In genomic region chr15:103366376-103367149, GRCm38 (mm10) we compare ENCODE assay signal across 8 mouse cellular contexts. TPM values are rescaled to one million over a fixed set of nuclear protein-coding genes. Genes with fewer than 3 reads are reported as not detected.
A peak's percentile ranks its signal among the peaks of the same experiment; 100 is the strongest.
DNase-seq lines count a peak whose midpoint lies in the region; ATAC-seq and TF ChIP-seq lines count a peak whose summit lies in the region.

Gene Itga5 (minus strand): TSS chr15:103366763.

- TF ChIP-seq CTCF in heart, adult 2 months (IDR thresholded peaks at IDR 0.05) = peak; percentile 37
- TF ChIP-seq CTCF in olfactory bulb, adult 2 months (IDR thresholded peaks at IDR 0.05; ENCODE audit: insufficient read depth, low read depth, low read length) = no peak

- peak; percentile 67 for DNase-seq in embryo, embryonic 10 days (ENCODE audit: low spot score)
- no peak for DNase-seq in embryo, embryonic 9.5 days (ENCODE audit: extremely low spot score)
- DNase-seq in heart, adult 2 months = peak; percentile 91 to 92
- DNase-seq in kidney, adult 18-20 months = peak; percentile 74
- DNase-seq in layer of hippocampus, adult 18-20 months (ENCODE audit: low spot score in 2 of 2) = no peak

- TF ChIP-seq POLR2A in heart, adult 2 months (IDR thresholded peaks at IDR 0.05; ENCODE audit: insufficient read depth, low read depth, low read length) = peak; percentile 87
- TF ChIP-seq POLR2A in olfactory bulb, adult 2 months (IDR thresholded peaks at IDR 0.05; ENCODE audit: insufficient read depth, low read depth, low read length) = no peak

- H3K27me3 ChIP-seq in heart, adult 2 months (ENCODE audit: control insufficient read depth, insufficient read depth, low read length) = no peaks in the 10 kb centered on the region
- H3K27me3 ChIP-seq in lung, embryonic 16.5 days (ENCODE audit: control insufficient read depth, insufficient read depth, low read depth, low read length) = no peaks in the 10 kb centered on the region

- no peaks in the 10 kb centered on the region for H3K9me3 ChIP-seq in lung, embryonic 16.5 days (ENCODE audit: control insufficient read depth, low read length)

- under 1% methylated on average over 51 of the region's 51 CpGs for WGBS in heart, adult 2 months
- under 1% methylated on average over 48 of the region's 51 CpGs for WGBS in lung, embryonic 16.5 days
- under 1% methylated on average over 49 of the region's 51 CpGs for WGBS in olfactory bulb, adult 2 months

- peak within 1 kb of the TSS; percentile 88 for H3K4me3 ChIP-seq in heart, adult 2 months
- H3K4me3 ChIP-seq in lung, embryonic 16.5 days (ENCODE audit: low read length) = peak within 1 kb of the TSS; percentile 85
- peak within 1 kb of the TSS; percentile 50 for H3K4me3 ChIP-seq in olfactory bulb, adult 2 months (ENCODE audit: insufficient read depth, low read depth, low read length)

- H3K27ac ChIP-seq in heart, adult 2 months = peak within 1 kb of the TSS; percentile 98
- peak within 1 kb of the TSS; percentile 78 for H3K27ac ChIP-seq in lung, embryonic 16.5 days (ENCODE audit: low read length)
- H3K27ac ChIP-seq in olfactory bulb, adult 2 months (ENCODE audit: insufficient read depth, low read depth, low read length) = no peak within 1 kb of the TSS

- ATAC-seq in common myeloid progenitor, adult 5-6 weeks (replicated peaks; ENCODE audit: low read depth, poor library complexity, severe bottlenecking) = peak; percentile 10; the same call in 1 of the 2 replicates
- peak; percentile 86 for ATAC-seq in lung, embryonic 16.5 days (ENCODE audit: low read depth)

- intact Hi-C loops in heart, adult 2 months (cut with DNase I) = loop anchor here (1.0 kb wide), 1 partner anchor 22 kb away; no protein-coding TSS in a partner anchor

- peaks cover 3% of the 10 kb centered on the region for H3K36me3 ChIP-seq in heart, adult 2 months (ENCODE audit: control insufficient read depth, insufficient read depth, low read length)
- no peaks in the 10 kb centered on the region for H3K36me3 ChIP-seq in lung, embryonic 16.5 days (ENCODE audit: control insufficient read depth, insufficient read depth, low read length)

- peak within 1 kb of the TSS; percentile 100 for H3K9ac ChIP-seq in heart, adult 2 months (ENCODE audit: low read depth, low read length)
- H3K9ac ChIP-seq in lung, embryonic 16.5 days (ENCODE audit: low read length) = peak within 1 kb of the TSS; percentile 94

- peaks cover 7% of the 10 kb centered on the region for H3K79me2 ChIP-seq in heart, adult 2 months (replicated peaks; ENCODE audit: control insufficient read depth, insufficient read depth, low read length)

- no peak for TF ChIP-seq EP300 in heart, adult 2 months (IDR thresholded peaks at IDR 0.05; ENCODE audit: insufficient read depth, low read depth, low read length)

- H3K4me2 ChIP-seq in lung, embryonic 16.5 days (ENCODE audit: low read depth, low read length) = peak within 1 kb of the TSS; percentile 86

- peaks cover 18% of the 10 kb centered on the region for H3K4me1 ChIP-seq in heart, adult 2 months (ENCODE audit: control insufficient read depth, insufficient read depth, low read length)
- peaks cover 16% of the 10 kb centered on the region; the same call in 1 of the 2 replicates for H3K4me1 ChIP-seq in lung, embryonic 16.5 days (replicated peaks; ENCODE audit: control insufficient read depth, insufficient read depth, low read length)
- peaks cover 18% of the 10 kb centered on the region for H3K4me1 ChIP-seq in olfactory bulb, adult 2 months (ENCODE audit: control insufficient read depth, insufficient read depth, low read length)

RNA-seq across cellular contexts. Expression of gene Itga5, which starts in this region (rescaled TPM):
- total RNA-seq in common myeloid progenitor, adult 5-6 weeks (2017) = 13.4 and 17.7 TPM in 2 replicates
- 10 to 100 TPM; 36.4 to 36.7 TPM for total RNA-seq in heart, adult 2 months (2021)
- polyA plus RNA-seq in heart, adult 2 months (2012; rRNA removed) = 38.6 and 44.6 TPM in 2 replicates
- 38.8 and 42.3 TPM in 2 replicates for polyA plus RNA-seq in lung, embryonic 16.5 days (2015; fragmentation: Nextera tagmentation; extraction: Ambion mirVana)
- polyA plus RNA-seq in olfactory bulb, adult 2 months (2012; ENCODE audit: insufficient read depth, insufficient read length, low replicate concordance, missing spikeins) = not detected in 2 replicates
- 1 to 10 TPM; 1.1 to 1.2 TPM for total RNA-seq in layer of hippocampus, adult 18-20 months (2021)

Comparison
In these comparisons a context has a peak if more than half of its experiments do, and no peak if none do; other contexts are left out.
1. RNA of gene Itga5 (polyA plus RNA-seq): 38.8 to 42.3 TPM in lung, embryonic 16.5 days and 38.6 to 44.6 TPM in heart, adult 2 months; not detected in olfactory bulb, adult 2 months; every median in the first group is over 10 times any median in the second.
2. DNase-seq: peak in embryo, embryonic 10 days (single experiment), heart, adult 2 months (2 of 2) and kidney, adult 18-20 months (single experiment); none in embryo, embryonic 9.5 days (single experiment) and layer of hippocampus, adult 18-20 months (0 of 2).
3. Peak in every context shown above with its lines, with median percentiles within 50 percentile points of each other: H3K4me3 ChIP-seq.